Mouse (Mus musculus) frontal cortex, postnatal 25 days (tissue): ENCODE measurements around the gene Lrrd1.
"Not testable (repeated sequence)": the region's sequence is repeated elsewhere in the genome, so short reads cannot be mapped to it uniquely, and the experiment has no call there.

ENCODE experiments used
- DNase-seq, 2 experiments: peaks; one replicate each; pipeline ENCODE4 v3.0.0; 2022; ENCODE audit warnings: low spot score in 2 of 2

Gene Lrrd1

DNA sequence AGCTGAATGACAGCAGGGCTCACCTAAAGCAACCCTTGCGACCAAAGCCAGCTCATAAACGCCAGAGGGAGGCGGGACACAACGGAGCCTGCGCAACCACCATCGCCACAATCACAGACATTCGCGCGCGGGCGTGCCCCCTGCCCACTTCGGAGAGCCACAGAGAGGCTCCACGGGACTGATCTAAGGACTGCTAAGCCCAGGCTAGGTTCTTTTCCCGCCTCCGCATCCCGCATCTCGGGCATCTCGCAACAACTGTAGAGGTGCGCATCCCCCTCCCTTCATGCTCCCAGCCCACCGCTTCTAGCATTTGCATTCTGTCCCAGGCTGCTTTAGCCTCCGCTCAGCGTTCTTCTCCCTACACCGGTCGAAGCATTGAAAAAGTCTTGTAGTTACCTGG, at the start of gene Lrrd1:
Gene Lrrd1 (plus strand): TSS at position 148 of the 400 bp plus-strand sequence.
- no peak for DNase-seq

DNA sequence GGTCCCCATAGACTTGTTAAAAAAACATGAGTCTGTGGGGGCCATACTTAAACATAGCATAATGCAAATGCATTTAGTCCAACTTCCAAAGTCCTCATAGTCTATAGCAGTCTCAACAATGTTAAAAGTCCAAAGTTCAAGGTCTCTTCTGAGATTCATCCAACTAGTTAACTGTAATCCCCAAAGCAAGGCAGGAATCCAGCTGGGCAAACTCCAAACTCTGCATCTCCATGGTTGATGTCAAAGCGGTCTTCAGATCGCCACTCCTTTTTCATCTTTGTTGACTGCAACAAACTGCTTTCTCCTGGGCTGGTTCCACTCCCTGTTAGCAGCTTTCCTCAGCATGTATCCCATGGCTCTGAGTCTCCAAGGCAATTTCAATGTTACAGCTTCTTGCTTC, 47.9 kb upstream of the Lrrd1 start:
- not testable (repeated sequence) for DNase-seq

DNA sequence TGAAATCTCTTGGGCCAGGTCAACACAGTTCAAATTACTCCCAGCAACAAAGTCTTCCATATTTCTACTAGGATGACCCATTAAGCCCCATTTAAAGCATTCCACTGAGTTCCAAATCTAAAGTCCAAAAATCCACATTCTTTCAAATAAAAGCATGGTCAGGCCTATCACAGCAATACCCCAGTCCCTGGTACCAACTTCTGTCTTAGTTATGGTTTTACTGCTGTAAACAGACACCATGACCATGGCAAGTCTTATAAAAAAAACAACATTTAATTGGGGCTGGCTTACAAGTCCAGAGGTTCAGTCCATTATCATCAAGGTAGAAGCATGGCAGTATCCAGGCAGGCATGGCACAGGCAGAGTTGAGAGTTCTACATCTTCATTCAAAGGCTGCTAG, 46.3 kb upstream of the Lrrd1 start:
- not testable (repeated sequence) for DNase-seq

DNA sequence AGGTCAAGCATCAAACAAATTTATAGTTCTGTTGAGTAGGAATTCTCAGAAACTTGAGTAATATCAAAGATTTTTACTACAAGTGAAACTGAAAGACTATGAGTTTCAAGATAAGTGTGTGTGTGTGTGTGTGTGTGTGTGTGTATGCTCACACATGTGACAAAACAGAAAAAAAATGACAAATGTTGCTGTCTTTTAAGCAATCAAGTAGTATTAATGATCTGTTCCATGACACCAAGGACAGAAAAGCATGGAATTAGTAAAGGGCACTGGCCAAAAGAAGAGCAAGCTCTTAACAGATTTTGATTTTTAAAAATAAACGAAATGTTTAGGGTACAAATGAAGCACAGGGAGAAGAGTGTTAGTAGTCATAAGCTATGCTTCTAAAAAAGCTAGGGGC, 44.9 kb upstream of the Lrrd1 start:
- no peak for DNase-seq

DNA sequence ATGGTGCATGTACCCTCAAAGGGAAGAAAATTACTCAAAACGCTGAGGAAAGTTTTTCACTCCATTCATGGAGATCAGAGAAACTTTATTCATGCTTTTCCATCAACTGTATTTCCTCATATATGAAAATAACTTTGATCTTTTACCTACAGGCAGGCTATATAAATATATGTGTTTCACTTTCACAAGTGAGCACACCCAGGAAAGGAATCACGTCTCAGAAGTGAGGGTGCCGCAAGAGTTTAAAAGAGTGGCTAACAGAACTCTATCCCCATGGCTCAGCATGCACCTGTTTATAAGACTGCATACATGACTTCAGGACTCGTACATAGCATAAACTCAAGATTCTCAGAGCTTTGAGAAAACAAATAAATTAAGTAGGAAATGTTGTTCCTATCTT, 44.1 kb upstream of the Lrrd1 start:
- DNase-seq = no peak

DNA sequence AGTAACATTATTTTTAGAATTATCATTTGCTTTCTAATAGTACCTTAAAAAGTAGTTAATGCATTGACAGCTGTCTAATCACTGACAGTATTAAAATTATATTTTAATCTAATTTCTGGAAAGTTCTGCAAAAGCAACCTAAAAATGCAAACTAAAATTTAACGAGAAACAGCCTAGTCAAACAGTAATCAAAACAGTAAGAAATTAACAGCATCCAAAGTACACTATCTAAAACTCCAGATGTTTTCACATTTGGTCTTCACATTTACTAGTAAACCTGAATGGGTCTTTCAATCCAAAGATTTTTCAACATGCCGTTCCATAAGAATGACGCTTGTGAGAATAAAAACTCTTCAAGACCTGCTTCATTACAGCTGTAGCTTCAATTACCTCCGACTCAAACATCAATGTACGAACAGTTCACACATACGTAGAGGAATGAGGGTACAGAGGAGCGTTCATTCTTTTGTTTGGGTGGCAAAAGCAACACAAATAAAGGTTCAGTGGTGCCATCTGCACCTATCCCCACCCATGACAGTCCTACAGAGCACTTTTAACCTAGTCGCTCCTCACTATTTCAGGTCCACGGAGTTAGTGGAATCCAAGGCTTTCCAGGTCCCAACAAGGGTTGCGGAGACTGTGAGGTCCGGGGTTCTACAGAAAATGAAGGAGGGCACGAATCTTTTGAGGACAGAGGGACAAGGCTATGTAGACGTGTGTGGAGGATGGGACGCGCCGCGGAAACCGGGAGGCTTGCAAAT, 43.1 kb upstream of the Lrrd1 start:
- DNase-seq = no peak

DNA sequence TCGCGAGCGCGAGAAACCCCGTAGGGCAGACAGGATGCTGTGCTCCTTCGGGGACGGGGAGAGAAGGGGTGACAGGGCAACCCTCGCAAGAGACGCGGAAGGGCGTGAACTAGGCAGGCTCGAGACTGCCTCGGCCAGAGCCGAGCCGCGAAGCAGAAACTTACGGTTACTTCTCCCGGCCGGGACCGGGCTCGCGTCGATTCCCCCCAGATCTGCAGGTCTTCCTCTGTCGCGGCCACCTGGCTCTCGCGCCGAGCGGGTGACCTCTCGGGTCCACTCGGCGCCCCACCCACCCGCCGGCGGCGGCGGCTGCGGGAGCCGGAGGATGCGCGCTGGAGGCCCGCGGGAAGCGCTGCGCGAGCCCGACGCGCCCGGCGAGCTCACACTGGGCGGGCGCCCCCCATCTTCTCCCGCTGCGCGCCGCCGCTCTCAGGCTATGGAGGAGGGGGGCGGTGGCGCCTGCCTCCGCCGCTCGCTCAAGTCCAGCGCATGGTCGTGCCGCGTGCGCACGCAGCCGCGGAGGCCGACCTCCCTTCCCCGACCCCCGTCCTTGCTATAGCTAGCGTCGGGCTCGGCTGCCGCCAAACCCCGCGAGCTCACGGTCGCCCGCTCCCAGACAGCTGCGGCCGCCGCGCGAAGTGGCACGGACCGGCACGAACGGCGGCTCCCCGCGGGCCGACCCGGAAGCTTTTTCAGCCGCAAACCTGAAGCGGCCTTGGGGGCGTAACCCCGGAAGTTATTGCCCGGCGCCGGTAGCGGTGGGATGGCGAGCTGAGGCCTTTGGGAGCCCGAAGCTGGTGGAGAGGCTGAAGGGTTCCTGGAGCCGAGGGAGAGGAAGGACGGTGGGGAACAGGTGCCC, 42.3 kb upstream of the Lrrd1 start, which contains the start of the genes Ankib1 and Krit1:
Gene Ankib1 (minus strand): TSS at position 493 of the 859 bp plus-strand sequence.
Gene Krit1 (plus strand): TSS at position 752 of the 859 bp plus-strand sequence.
- DNase-seq = peak; percentile 81 to 86

DNA sequence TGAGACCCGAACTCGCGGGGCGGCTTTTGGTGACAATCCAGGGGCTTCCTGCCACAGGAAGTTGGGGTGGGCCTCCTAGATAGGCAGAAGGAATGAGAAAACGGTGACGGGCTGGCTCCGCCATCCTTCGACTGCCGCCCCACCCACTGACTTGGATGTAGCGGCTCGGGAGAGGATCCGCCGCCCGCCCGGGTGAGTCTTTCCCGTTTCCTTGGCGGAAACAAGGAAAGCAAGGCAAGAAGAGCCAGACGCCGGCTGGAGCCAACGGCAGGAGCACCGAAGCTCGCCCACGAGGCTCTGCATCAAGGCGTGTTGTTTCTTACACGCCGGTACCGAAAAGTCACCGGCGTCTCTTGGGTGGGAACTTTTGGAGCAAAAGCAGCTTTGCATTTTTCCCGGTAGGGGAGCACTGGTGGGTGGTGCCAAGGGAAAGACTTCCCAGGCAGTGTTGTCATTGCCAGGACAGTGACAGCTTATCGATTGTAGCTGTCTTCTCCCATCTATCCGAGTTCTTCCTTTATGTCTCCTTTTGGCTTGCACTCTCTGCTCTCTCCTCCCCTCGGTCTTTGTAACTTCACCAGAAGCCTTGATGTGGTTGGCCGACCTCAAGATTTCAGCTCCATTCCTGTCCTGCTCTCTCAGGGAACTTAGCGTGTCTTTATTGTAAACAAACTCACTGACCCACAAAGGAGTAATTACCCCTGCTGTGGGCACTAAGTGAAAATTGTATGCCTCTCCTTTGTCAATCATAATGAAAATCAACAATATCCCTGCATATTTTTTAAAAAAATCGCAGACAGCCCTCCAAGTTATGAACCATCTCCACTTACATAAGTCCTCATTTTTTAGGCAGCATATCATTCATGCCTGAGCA, 41.4 kb upstream of the Lrrd1 start:
- peak in 1 of 2 experiments; percentile 21 for DNase-seq

DNA sequence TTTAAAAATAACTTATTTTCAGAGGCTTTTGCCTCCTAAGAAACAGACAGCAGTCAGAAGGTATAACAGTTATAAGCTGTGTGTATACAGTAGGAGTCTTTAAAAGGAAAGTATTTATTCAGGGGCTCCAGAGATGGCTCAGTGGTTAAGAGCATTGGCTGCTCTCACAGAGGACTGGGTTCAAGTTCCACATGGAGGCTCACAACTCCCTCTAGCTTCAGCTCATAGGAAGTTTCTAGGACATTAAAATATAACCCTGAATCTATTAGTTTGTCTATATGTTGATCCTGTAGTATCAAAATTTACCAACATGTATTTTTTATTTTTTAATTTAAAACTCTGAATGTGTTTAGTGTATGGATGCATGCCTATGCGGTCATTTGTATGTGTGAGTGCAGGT, 36.5 kb upstream of the Lrrd1 start:
- DNase-seq = no peak

DNA sequence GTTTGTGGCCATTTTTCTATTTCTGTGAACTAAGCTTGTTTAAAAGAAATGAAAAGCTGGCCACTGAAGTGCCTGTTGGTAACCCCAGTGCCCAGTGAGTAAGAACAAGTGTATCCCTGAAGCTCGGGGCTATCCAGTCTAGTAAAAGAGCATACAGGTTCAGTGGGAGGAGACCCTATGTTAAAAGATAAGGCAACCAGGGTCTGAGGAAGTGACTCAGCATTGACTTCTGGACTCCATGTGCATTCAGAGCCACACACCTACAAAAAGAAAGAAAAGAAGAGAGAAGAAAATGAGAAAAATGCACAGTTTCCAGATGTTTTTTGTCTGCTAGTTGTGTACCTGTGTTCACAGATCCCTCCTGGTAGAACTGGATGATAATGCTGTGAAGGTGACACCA, 10.9 kb upstream of the Lrrd1 start:
- no peak for DNase-seq

DNA sequence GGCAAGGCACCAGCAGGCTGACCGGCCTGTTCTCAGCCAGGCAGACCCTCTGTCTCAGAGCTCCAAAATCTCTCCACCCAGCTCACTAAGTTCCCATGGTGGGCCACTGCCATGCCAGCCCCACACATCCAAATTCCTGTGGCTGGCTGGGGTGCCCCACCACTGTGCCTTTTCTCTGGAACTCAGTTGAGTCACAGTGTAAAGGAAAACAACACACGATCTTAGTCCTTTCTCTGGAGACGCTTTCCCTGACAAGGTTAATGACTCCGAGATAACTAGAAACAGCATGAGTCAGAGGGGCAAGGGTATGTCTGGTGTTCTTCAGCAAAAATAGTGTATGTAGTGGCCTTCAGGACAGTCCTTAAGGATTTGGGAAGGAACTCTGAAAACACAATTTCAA, 25.2 kb downstream of the Lrrd1 start:
- no peak for DNase-seq

DNA sequence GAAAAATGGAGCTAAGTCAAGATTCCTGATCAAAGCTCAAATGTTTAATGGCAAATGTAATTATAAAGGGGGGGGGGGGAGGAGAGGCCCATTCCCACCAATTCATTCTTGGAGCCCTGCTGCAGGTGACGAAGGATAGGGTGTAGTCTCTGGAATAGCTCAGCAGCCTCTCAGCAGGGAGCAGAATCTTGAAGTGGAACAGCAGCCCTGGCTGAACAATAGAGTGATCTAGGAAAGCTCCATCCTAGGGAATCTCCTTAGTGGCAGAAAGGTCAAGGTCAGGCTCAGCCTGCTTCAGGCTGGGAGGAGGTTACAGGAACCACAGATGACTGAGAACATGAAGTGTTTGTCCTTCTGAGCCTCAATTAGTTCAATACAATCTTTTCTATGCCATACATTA, 27.4 kb downstream of the Lrrd1 start:
- no peak for DNase-seq

DNA sequence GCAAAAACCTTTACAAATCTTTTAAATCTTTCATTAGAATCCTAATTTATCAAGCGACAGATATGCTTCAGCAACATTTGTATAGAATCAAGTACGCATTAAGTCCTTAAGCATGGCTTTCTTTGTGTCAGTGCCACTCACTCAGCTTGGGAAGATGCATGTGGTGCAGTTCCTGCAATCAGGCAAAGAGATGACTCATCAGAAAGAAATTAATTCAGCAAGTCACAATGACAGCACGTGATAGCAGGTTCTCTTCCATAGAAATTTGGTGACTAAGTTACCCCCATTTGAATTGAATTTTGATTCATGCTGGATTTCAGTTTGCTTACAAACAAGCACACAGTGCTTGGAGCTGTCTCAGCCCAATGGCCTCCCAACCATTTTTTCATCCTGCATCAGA, 28.5 kb downstream of the Lrrd1 start:
- no peak for DNase-seq

DNA sequence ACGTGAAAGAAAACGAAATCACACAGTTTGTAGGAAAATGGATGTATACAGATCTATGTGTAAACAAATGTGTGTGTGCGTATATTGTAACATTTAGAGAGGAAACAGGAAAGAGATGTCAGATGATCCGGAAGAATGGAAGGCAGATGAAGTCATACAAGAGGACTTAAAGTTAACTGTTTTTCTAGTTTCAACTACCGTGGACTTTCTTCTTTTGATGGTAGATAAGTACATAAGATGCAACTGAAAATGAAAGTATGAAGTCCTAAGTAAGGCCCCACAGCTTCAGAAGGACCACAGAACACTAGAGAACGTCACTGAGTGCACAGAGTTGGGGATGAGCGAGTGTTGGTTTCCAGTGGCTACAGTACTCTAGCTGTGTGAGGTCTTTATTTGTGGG, 41.9 kb downstream of the Lrrd1 start:
- not testable (repeated sequence) for DNase-seq

DNA sequence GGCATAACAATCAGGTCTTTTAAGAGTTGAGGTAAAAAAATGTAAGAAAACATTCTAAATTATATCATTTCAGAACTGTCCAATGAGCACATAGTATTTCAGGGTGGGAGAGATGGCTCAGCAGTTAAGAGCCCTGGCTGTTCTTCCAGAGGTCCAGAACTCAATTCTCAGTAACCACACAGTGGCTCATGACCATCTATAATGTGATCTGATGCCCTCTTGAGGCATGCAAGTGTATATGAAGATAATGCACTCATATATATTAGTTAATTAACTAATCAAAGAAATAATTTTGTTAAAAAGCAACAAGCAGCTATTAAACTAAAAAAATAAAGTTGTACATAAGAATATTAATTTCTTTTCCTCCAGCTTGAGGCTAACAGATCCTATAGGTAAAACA, 44.2 kb downstream of the Lrrd1 start:
- DNase-seq = no peak

DNA sequence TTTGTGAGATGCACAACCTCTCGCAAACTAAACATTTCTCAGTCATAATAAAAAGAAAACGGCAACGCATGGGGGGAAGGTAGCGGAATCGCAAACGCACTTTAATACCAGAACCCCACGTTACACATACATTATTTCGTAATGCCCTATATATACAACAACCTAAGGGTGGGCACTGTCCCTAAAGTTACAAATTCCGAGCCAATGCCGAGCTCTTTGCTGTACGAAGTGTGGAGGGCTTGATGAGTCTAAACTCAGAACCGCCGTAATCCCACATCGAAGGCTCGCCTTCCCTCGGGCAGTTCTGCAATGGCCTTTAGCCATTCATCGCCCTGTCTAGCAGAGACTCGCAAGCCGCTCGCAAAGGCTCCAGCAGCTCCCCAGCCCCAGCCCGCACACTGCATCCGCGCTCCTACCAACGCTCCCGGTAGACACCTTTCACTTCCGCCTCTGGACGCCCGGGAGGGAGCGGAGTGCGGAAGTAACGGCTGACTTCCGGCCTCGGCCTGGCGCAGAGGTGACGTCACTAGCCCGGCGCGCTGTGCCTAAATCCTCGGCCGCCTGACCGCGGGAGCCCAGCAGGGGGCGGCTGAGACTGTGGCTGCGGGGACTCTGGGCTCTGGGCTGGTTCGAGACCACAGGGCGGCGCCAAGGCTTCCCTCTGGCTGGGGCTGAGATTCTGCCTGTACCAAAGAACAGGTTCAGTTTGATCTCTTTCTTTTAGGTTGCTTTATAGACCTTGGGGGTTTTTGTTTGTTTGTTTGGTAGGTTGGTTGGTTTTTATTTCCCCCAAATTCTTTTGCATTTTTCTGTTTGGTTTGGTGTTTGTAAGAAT, 48.7 kb downstream of the Lrrd1 start, which contains the start of gene Mterf1a:
Gene Mterf1a (minus strand): TSS at position 475 of the 835 bp plus-strand sequence.
- DNase-seq = peak; percentile 8 to 14

DNA sequence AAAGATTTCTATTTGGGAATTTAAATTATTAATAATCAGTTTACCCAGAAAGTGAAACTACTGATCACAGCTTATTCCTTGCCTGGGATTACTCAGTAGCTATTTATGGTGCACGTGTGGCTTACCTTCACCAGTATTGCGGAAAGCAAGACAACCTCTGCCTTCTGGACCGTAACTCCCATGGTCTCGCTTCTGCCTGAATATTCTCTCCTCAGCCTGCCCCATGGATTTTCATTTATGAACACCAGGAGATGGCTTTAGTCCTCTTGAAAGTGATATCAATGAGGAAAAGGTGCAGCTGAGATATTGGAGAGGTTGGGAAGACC, 49.3 kb downstream of the Lrrd1 start:
- DNase-seq = not testable (repeated sequence)

DNA sequence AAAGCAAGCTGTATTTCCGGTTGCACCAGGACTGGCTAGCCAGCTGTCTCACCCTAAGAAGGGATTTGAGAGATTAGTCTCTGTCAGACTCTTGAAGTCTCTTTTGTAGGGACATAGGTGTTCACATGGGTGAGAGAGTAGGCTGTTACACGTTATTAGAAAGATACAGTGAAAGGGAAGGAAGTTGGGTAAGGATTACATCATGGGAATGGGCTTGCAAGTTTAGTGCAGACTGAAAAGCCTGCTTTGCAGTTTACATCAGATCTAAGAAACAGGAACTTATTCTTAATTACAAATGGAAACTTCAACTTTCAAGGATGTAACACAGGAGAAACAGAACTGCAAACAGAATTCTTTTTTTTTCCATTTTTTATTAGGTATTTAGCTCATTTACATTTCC, 60.5 kb downstream of the Lrrd1 start:
- no peak for DNase-seq
